Mouse (Mus musculus): ENCODE measurements around the gene A930004D18Rik. TPM values are rescaled to one million over a fixed set of nuclear protein-coding genes. Genes with fewer than 3 reads are reported as not detected.

The A930004D18Rik gene
- total and polyA plus RNA-seq, 3 experiments, result 0.39 to 1.8 TPM; not detected in 1

DNA sequence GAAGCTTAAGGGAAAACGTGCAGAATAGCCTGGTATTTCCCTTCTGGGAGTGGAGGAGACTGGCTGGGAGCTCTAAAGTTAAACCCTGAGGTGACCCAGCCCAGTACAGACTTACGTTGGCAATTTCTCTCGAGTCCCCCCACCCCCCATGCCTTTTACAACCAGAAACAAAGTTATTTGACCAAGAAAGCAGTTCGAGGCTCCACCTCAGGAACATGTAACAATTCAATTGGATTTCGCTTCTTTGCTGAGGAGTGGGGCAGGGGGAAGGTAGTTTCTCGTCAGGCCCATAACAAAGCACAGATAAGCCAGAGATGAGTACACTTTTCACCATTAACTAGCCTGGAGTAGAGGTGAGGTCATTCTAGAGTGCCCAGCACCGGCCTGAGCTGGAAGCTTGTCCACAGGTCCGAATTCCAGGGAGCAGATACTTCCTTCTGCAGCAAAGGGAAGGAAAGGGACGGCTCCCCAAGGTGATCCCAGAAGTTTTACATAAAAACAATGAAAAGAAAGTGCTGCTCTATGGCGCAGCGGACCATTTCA is 11.8 kb upstream of the A930004D18Rik start:
- no peak for DNase-seq (ENCODE audit: low read depth, low spot score)
- Histone ChIP-seq H3K27ac (ENCODE audit: control insufficient read depth, low read depth, low read length) (no peak overlapping the region), H3K4me3 (ENCODE audit: control insufficient read depth in 1 of 2, insufficient read depth in 1 of 2, low read depth in 2 of 2, low read length in 2 of 2) (no peak overlapping the region), H3K79me2 (ENCODE audit: control insufficient read depth, insufficient read depth, low read length, poor library complexity) (peaks cover 3% of the 10 kb centered on the region; the same call in 1 of the 2 replicates), H3K27me3 (ENCODE audit: control insufficient read depth in 1 of 2, insufficient read depth in 2 of 2, low read length in 2 of 2) (peaks cover 16 to 18% of the 10 kb centered on the region in 2 experiments), H3K9me3 (replicated peaks; ENCODE audit: insufficient read depth, low read length) (no peaks in the 10 kb centered on the region), H3K9ac (ENCODE audit: control insufficient read depth, low read depth, low read length, poor library complexity, severe bottlenecking) (no peak overlapping the region), H3K36me3 (ENCODE audit: control insufficient read depth in 1 of 2, insufficient read depth in 2 of 2, low read length in 2 of 2) (peaks cover 0 to 6% of the 10 kb centered on the region in 2 experiments; a peak in 1 of 4 replicates), H3K4me1 (ENCODE audit: control insufficient read depth in 1 of 2, insufficient read depth in 2 of 2, low read length in 2 of 2) (peaks cover 0 to 3% of the 10 kb centered on the region in 2 experiments; a peak in 1 of 4 replicates)
- TF ChIP-seq ETS1 (IDR thresholded peaks at IDR 0.05; ENCODE audit: low read depth, low read length), result no peak
- no peak for TF ChIP-seq MAX (IDR thresholded peaks at IDR 0.05; ENCODE audit: low read length)
- TF ChIP-seq MAZ (IDR thresholded peaks at IDR 0.05; ENCODE audit: low read depth, low read length), result no peak

DNA sequence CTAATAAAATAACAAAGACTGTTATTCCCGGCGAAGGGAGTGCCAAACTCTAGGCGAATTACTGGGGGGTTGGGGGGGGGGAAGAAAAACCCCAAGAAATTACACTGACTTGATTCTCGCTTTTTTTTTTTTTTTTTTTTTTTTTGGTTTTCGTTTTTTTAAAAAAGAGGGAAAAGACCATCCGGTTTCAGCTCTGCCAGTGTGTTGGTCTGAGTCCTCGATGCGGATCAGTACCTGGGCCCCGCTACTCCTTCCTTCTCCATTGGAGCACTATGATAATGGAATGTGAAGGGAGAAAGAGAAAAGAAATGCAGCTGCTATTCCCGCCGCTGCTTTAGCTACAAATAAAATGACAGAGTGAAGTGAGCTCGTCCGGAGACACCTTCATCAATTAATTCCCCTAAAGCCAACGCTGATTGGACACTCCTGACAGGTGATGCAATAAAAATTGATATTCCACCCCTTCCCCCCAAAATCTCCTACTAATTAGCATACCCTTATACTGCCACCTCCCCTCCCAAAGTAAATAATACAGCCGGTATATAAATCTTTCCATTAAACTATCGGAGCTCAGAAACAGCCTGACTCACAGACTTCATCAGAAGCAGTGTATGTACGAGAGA is 11.0 kb upstream of the A930004D18Rik start, which contains the start of gene Skida1:
Gene Skida1 (minus strand): TSS at position 599 of the 623 bp plus-strand sequence.
- TF ChIP-seq E2F4 (IDR thresholded peaks at IDR 0.05; ENCODE audit: borderline replicate concordance, low read depth, low read length) (no peak), ZNF384 (IDR thresholded peaks at IDR 0.05; ENCODE audit: low read depth, low read length) (peak; percentile 73), SMC3 (IDR thresholded peaks at IDR 0.05; ENCODE audit: low read depth, low read length) (no peak)
- H3K27ac ChIP-seq (ENCODE audit: control insufficient read depth, low read depth, low read length), result peak within 1 kb of the TSS; percentile 37
- no peak for DNase-seq (ENCODE audit: low read depth, low spot score)
- H3K27me3 ChIP-seq (ENCODE audit: control insufficient read depth in 1 of 2, insufficient read depth in 2 of 2, low read length in 2 of 2), result peaks cover 16 to 26% of the 10 kb centered on the region in 2 experiments
- peak within 1 kb of the TSS; percentile 73 to 83 for H3K4me3 ChIP-seq (ENCODE audit: control insufficient read depth in 1 of 2, insufficient read depth in 1 of 2, low read depth in 2 of 2, low read length in 2 of 2)
- peaks cover 3% of the 10 kb centered on the region; the same call in 1 of the 2 replicates for H3K79me2 ChIP-seq (ENCODE audit: control insufficient read depth, insufficient read depth, low read length, poor library complexity)
- peaks cover 0 to 3% of the 10 kb centered on the region in 2 experiments; a peak in 1 of 4 replicates for H3K4me1 ChIP-seq (ENCODE audit: control insufficient read depth in 1 of 2, insufficient read depth in 2 of 2, low read length in 2 of 2)
- no peaks in the 10 kb centered on the region for H3K9me3 ChIP-seq (replicated peaks; ENCODE audit: insufficient read depth, low read length)
- H3K9ac ChIP-seq (ENCODE audit: control insufficient read depth, low read depth, low read length, poor library complexity, severe bottlenecking), result peak within 1 kb of the TSS; percentile 70
- H3K36me3 ChIP-seq (ENCODE audit: control insufficient read depth in 1 of 2, insufficient read depth in 2 of 2, low read length in 2 of 2), result peaks cover 0 to 6% of the 10 kb centered on the region in 2 experiments; a peak in 1 of 4 replicates

DNA sequence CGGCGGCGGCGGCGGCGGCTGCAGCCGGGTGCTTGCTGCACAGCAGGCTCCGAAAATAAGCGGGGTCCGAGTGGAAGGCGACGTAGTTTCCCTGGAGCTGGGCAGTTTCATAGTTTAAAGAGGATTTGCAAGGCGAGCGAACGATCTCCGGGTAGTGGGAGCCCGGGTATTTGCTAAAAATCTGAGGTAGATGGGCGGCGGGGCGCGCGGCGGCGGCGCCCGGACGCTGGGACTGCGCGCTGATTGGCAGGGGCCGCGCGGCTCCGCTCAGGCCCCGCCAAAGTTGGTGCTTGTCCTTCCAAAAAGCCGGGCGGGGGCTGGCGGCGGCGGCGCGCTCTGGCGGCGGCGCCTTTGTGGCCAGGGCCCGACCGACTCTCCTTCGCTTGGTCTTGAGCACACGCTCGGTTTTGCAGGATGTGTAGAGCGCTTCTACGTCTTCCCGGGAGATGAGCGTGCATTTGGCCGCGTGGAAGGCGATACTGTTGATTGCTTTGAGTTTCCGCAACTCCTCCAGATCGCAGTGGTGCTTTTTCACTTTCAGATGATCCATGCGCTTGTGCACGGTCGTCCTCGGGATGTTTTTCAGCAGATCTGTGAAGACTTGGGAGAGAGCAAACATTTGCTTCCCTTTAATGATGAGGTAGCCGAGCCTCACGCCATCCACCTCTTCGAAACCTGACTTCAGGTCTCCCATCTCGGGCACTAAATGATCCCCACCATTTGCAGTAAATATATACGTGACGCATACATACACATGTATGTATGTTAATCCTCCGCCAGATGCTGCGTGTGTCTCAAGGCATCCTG is 10.3 kb upstream of the A930004D18Rik start:
- DNase-seq (ENCODE audit: low read depth, low spot score), result peak; percentile 78
- Histone ChIP-seq H3K27me3 (ENCODE audit: control insufficient read depth in 1 of 2, insufficient read depth in 2 of 2, low read length in 2 of 2) (peaks cover 17 to 32% of the 10 kb centered on the region in 2 experiments), H3K27ac (ENCODE audit: control insufficient read depth, low read depth, low read length) (peak overlapping the region; percentile 40)

More for the DNA sequence above, 10.3 kb upstream of the A930004D18Rik start:
- peaks cover 3% of the 10 kb centered on the region; the same call in 1 of the 2 replicates for H3K79me2 ChIP-seq (ENCODE audit: control insufficient read depth, insufficient read depth, low read length, poor library complexity)
- H3K9me3 ChIP-seq (replicated peaks; ENCODE audit: insufficient read depth, low read length), result no peaks in the 10 kb centered on the region
- H3K9ac ChIP-seq (ENCODE audit: control insufficient read depth, low read depth, low read length, poor library complexity, severe bottlenecking), result peak overlapping the region; percentile 70
- H3K4me3 ChIP-seq (ENCODE audit: control insufficient read depth in 1 of 2, insufficient read depth in 1 of 2, low read depth in 2 of 2, low read length in 2 of 2), result peak overlapping the region; percentile 73 to 83
- H3K36me3 ChIP-seq (ENCODE audit: control insufficient read depth in 1 of 2, insufficient read depth in 2 of 2, low read length in 2 of 2), result peaks cover 0 to 6% of the 10 kb centered on the region in 2 experiments; a peak in 1 of 4 replicates
- peaks cover 0 to 3% of the 10 kb centered on the region in 2 experiments; a peak in 1 of 4 replicates for H3K4me1 ChIP-seq (ENCODE audit: control insufficient read depth in 1 of 2, insufficient read depth in 2 of 2, low read length in 2 of 2)
- peak; percentile 41; the same call in 1 of the 2 replicates for TF ChIP-seq MYC (IDR thresholded peaks at IDR 0.05; ENCODE audit: low read depth, low read length)
- TF ChIP-seq MYB (IDR thresholded peaks at IDR 0.05; ENCODE audit: low read depth, low read length), result no peak
- TF ChIP-seq MAX (IDR thresholded peaks at IDR 0.05; ENCODE audit: low read length), result peak; percentile 23; the same call in 1 of the 2 replicates
- no peak for TF ChIP-seq JUND (IDR thresholded peaks at IDR 0.05; ENCODE audit: low read depth, low read length)
- TF ChIP-seq POLR2A (IDR thresholded peaks at IDR 0.05; ENCODE audit: control insufficient read depth in 1 of 2, insufficient read depth in 1 of 2, low read depth in 1 of 2, low read length in 2 of 2, poor library complexity in 1 of 2), result peak in 1 of 2 experiments; percentile 43; a peak in 1 of 4 replicates
- peak; percentile 57; the same call in 1 of the 2 replicates for TF ChIP-seq E2F4 (IDR thresholded peaks at IDR 0.05; ENCODE audit: borderline replicate concordance, low read depth, low read length)
- no peak for TF ChIP-seq CTCF (IDR thresholded peaks at IDR 0.05 in 2 of 3, conservative IDR thresholded peaks at IDR 0.05 in 1 of 3; ENCODE audit: control insufficient read depth in 1 of 3, insufficient read depth in 1 of 3, low read depth in 2 of 3, low read length in 3 of 3, poor library complexity in 1 of 3, severe bottlenecking in 1 of 3)
- TF ChIP-seq UBTF (IDR thresholded peaks at IDR 0.05; ENCODE audit: borderline replicate concordance, insufficient read depth, low read depth, low read length), result 0 out of 2 replicates have a peak, but pooled peaks have one; percentile 50
- no peak for TF ChIP-seq ETS1 (IDR thresholded peaks at IDR 0.05; ENCODE audit: low read depth, low read length)
- TF ChIP-seq MXI1 (IDR thresholded peaks at IDR 0.05; ENCODE audit: low read depth, low read length), result peak; percentile 54
- TF ChIP-seq ZNF384 (IDR thresholded peaks at IDR 0.05; ENCODE audit: low read depth, low read length), result no peak
